Mouse (Mus musculus) limb, embryonic 13.5 days (tissue): ENCODE measurements around the gene Sez6l. TPM values are rescaled to one million over a fixed set of nuclear protein-coding genes. Genes with fewer than 3 reads are reported as not detected.
"Not testable (repeated sequence)": the region's sequence is repeated elsewhere in the genome, so short reads cannot be mapped to it uniquely, and the experiment has no call there.

Experiments
- ATAC-seq: fragments of 200-750 bp; cut with Nextera tagmentation; 2 replicates; pipeline ENCODE4 v1.8.0; 2017; ENCODE audit warnings: low read depth, moderate number of reproducible peaks, moderate TSS enrichment; ENCODE audit not compliant: low FRiP score
- H3K27ac ChIP-seq: fragments of 300-500 bp; sonication (generic); 2 replicates; pipeline ENCODE4 v1.5.1; 2015; ENCODE audit warnings: inconsistent platforms, mild to moderate bottlenecking, moderate library complexity
- H3K27me3 ChIP-seq: fragments of 300-500 bp; sonication (generic); 2 replicates; pipeline ENCODE4 v1.6.1; 2015; ENCODE audit warnings: mild to moderate bottlenecking, inconsistent platforms
- H3K36me3 ChIP-seq: fragments of 300-500 bp; sonication (generic); 2 replicates; pipeline ENCODE4 v1.6.1; 2015; ENCODE audit warnings: inconsistent platforms, mild to moderate bottlenecking, moderate library complexity
- H3K4me1 ChIP-seq: fragments of 300-500 bp; sonication (generic); 2 replicates; pipeline ENCODE4 v1.6.1; 2015; ENCODE audit warnings: inconsistent platforms
- H3K4me2 ChIP-seq: fragments of 300-500 bp; sonication (generic); replicated peaks from 2 replicates; pipeline ENCODE4 v1.6.1; 2015; ENCODE audit warnings: inconsistent platforms, mild to moderate bottlenecking, moderate library complexity
- H3K4me3 ChIP-seq: fragments of 300-500 bp; sonication (generic); 2 replicates; pipeline ENCODE4 v1.5.1; 2015; ENCODE audit warnings: moderate library complexity, mild to moderate bottlenecking, inconsistent platforms
- H3K9ac ChIP-seq: fragments of 300-500 bp; sonication (generic); 2 replicates; pipeline ENCODE4 v1.6.1; 2015; ENCODE audit warnings: mild to moderate bottlenecking, inconsistent platforms
- H3K9me3 ChIP-seq: fragments of 300-500 bp; sonication (generic); 2 replicates; pipeline ENCODE4 v1.6.1; 2016; ENCODE audit warnings: inconsistent platforms
- WGBS: fragments of 180-500 bp; shearing (Covaris S2); methylation state at CpG from one replicate; pipeline ENCODE4 v1.1.7; 2015; 5-methylcytosine and 5-hydroxymethylcytosine counted together
- polyA plus RNA-seq: library from polyadenylated mRNA; unstranded; fragments of >200 nt; fragmentation: Nextera tagmentation; extraction: Ambion mirVana; gene quantifications from 2 replicates; pipeline ENCODE4 v1.2.1, GENCODE M21; 2015

Gene Sez6l
- polyA plus RNA-seq, 1 experiment from 2014 or later, result 0.25 TPM

DNA sequence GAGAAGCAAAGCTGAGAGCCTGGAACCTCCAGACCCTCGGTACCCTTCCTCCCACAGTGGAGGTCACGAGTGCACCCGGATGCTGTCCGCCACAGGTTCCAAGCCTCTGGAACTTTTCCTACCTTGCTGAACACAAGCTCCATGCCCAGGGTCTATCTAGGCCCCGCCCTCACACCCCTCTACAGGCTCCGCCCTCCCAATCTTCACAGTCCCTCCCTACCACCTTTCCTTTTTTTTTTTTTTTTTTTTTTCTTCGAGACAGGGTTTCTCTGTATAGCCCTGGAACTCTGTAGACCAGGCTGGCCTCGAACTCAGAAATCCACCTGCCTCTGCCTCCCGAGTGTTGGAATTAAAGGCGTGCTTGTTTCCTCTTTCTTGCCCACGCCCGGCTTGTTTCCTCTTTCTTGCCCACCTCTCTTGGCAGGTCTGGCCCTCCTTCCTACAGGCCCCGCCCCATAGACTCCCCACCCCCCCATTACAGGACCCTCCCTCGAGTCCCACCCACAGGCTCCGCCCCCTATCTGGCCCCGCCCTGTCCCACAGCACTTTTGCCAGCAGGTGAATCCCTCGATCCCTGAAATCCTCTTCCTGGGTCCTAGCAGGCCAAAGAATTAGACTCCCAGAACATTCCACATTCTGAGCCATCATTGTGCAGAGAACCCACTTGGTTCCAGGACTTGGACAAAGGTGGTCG is 128.1 kb downstream of the Sez6l start, which contains the start of gene Gm6588:
Gene Gm6588 (plus strand): TSS at position 680 of the 694 bp plus-strand sequence.
- H3K27me3 ChIP-seq, result peaks cover 12% of the 10 kb centered on the region
- no peak within 1 kb of the TSS for H3K4me3 ChIP-seq
- H3K9ac ChIP-seq, result no peak within 1 kb of the TSS
- no peaks in the 10 kb centered on the region for H3K9me3 ChIP-seq
- WGBS, result 60% methylated on average over 18 of the region's 18 CpGs
- no peak within 1 kb of the TSS for H3K4me2 ChIP-seq
- H3K4me1 ChIP-seq, result no peaks in the 10 kb centered on the region
- no peaks in the 10 kb centered on the region for H3K36me3 ChIP-seq
- ATAC-seq, result no peak
- H3K27ac ChIP-seq, result no peak within 1 kb of the TSS

- no peak for ATAC-seq
- Histone ChIP-seq H3K36me3 (no peaks in the 10 kb centered on the region), H3K27ac (no peak overlapping the region), H3K4me1 (no peaks in the 10 kb centered on the region), H3K9me3 (no peaks in the 10 kb centered on the region), H3K4me3 (no peak overlapping the region), H3K27me3 (peaks cover 4% of the 10 kb centered on the region; the same call in 1 of the 2 replicates), H3K4me2 (no peak overlapping the region), H3K9ac (no peak overlapping the region)
- WGBS, result 51% methylated on average over 10 of the region's 10 CpGs
Measured at GRCm38 (mm10) chr5:112438535-112438934, 138.4 kb downstream of the Sez6l start.

DNA sequence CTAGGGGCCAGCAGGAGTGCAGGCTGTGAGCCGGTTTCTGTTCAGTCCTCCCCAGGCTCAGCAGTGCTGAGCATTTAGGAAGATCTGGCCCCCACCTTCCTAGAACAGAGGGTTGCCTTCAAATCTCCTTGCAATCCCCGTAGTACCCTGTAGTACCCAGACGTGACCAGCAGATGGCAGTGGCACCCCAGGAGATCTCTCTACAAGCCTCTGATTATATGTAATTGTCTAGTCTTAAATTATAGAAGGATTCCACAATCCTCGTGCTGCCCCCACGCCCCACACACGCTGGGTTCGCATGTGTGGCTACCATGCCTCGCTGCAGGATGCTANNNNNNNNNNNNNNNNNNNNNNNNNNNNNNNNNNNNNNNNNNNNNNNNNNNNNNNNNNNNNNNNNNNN is 144.0 kb downstream of the Sez6l start:
- WGBS, result 2% methylated on average over 8 of the region's 8 CpGs
- no peaks in the 10 kb centered on the region for H3K9me3 ChIP-seq
- H3K4me1 ChIP-seq, result peaks cover 8% of the 10 kb centered on the region
- no peak overlapping the region for H3K9ac ChIP-seq
- H3K4me3 ChIP-seq, result no peak overlapping the region
- H3K27me3 ChIP-seq, result peaks cover 27% of the 10 kb centered on the region
- H3K4me2 ChIP-seq, result no peak overlapping the region
- no peak overlapping the region for H3K27ac ChIP-seq
- no peaks in the 10 kb centered on the region for H3K36me3 ChIP-seq
- ATAC-seq, result no peak

GRCm38 (mm10) chr5:112432033-112432432 is 145.0 kb downstream of the Sez6l start:
- no peaks in the 10 kb centered on the region for H3K9me3 ChIP-seq
- WGBS, result 82% methylated on average over 5 of the region's 5 CpGs
- H3K4me2 ChIP-seq, result no peak overlapping the region
- no peaks in the 10 kb centered on the region for H3K36me3 ChIP-seq
- ATAC-seq, result no peak
- H3K4me1 ChIP-seq, result peaks cover 8% of the 10 kb centered on the region
- no peak overlapping the region for H3K9ac ChIP-seq
- no peak overlapping the region for H3K4me3 ChIP-seq
- H3K27me3 ChIP-seq, result peaks cover 27% of the 10 kb centered on the region
- no peak overlapping the region for H3K27ac ChIP-seq

GRCm38 (mm10) chr5:112431120-112431775 is 145.7 kb downstream of the Sez6l start:
- 15% methylated on average over 14 of the region's 14 CpGs for WGBS
- Histone ChIP-seq H3K4me1 (peaks cover 8% of the 10 kb centered on the region), H3K9ac (peak overlapping the region; percentile 48; the same call in 1 of the 2 replicates), H3K27ac (no peak overlapping the region), H3K4me2 (peak overlapping the region; percentile 54), H3K36me3 (no peaks in the 10 kb centered on the region), H3K4me3 (0 out of 2 replicates have a peak overlapping the region, but pooled peaks have one; percentile 18), H3K9me3 (no peaks in the 10 kb centered on the region), H3K27me3 (peaks cover 28% of the 10 kb centered on the region)
- ATAC-seq, result no peak

- no peak overlapping the region for H3K4me3 ChIP-seq
- no peak overlapping the region for H3K27ac ChIP-seq
- peaks cover 45% of the 10 kb centered on the region for H3K27me3 ChIP-seq
- H3K9ac ChIP-seq, result no peak overlapping the region
- no peak for ATAC-seq
- H3K9me3 ChIP-seq, result no peaks in the 10 kb centered on the region
- no peaks in the 10 kb centered on the region for H3K36me3 ChIP-seq
- peaks cover 8% of the 10 kb centered on the region for H3K4me1 ChIP-seq
- 16% methylated on average over 19 of the region's 19 CpGs for WGBS
- H3K4me2 ChIP-seq, result peak overlapping the region; percentile 46
Measured at GRCm38 (mm10) chr5:112428944-112429343, 148.0 kb downstream of the Sez6l start.

- no peak for ATAC-seq
- no peaks in the 10 kb centered on the region for H3K36me3 ChIP-seq
- no peak overlapping the region for H3K4me2 ChIP-seq
- H3K9me3 ChIP-seq, result no peaks in the 10 kb centered on the region
- WGBS, result 46% methylated on average over 2 of the region's 2 CpGs
- no peak overlapping the region for H3K27ac ChIP-seq
- H3K4me1 ChIP-seq, result peaks cover 8% of the 10 kb centered on the region
- H3K27me3 ChIP-seq, result peaks cover 43% of the 10 kb centered on the region
- H3K4me3 ChIP-seq, result no peak overlapping the region
- H3K9ac ChIP-seq, result no peak overlapping the region
Measured at GRCm38 (mm10) chr5:112427283-112427682, 149.7 kb downstream of the Sez6l start.

DNA sequence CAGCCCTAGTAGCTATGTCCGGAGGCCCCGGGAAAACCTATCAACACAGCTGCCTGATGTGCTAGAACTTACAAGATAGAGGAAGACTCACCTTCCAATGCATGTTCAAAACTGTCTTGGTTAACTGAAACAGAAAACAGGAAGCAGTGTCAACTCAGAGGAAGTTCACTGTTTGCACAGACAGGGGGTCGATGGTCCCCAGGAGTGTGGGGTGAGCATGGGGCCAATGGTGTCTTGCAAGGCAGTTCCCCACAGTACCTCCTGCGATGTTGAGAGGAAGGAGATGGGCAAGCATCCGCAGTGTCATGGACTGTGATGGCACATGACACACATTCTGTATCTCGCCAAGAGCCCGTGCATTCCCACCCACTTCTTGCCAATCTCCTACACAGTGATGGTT is 150.3 kb downstream of the Sez6l start:
- Histone ChIP-seq H3K27me3 (peaks cover 36% of the 10 kb centered on the region), H3K4me1 (peaks cover 8% of the 10 kb centered on the region), H3K9ac (no peak overlapping the region), H3K9me3 (no peaks in the 10 kb centered on the region), H3K4me3 (no peak overlapping the region), H3K36me3 (no peaks in the 10 kb centered on the region), H3K4me2 (no peak overlapping the region), H3K27ac (no peak overlapping the region)
- no peak for ATAC-seq
- 84% methylated on average over 7 of the region's 7 CpGs for WGBS

GRCm38 (mm10) chr5:112419535-112419934 is 157.4 kb downstream of the Sez6l start:
- Histone ChIP-seq H3K36me3 (no peaks in the 10 kb centered on the region), H3K4me1 (no peaks in the 10 kb centered on the region), H3K27me3 (peaks cover 18% of the 10 kb centered on the region), H3K9ac (no peak overlapping the region), H3K9me3 (no peaks in the 10 kb centered on the region), H3K4me3 (no peak overlapping the region), H3K4me2 (no peak overlapping the region; the same call in 1 of the 2 replicates), H3K27ac (no peak overlapping the region)
- WGBS, result 29% methylated on average over 12 of the region's 12 CpGs
- ATAC-seq, result no peak

GRCm38 (mm10) chr5:112418023-112418422 is 159.0 kb downstream of the Sez6l start:
- no peaks in the 10 kb centered on the region for H3K36me3 ChIP-seq
- no peak overlapping the region for H3K9ac ChIP-seq
- ATAC-seq, result no peak
- peaks cover 9% of the 10 kb centered on the region for H3K27me3 ChIP-seq
- H3K9me3 ChIP-seq, result peaks cover 5% of the 10 kb centered on the region; the same call in 1 of the 2 replicates
- H3K4me1 ChIP-seq, result no peaks in the 10 kb centered on the region
- no peak overlapping the region for H3K27ac ChIP-seq
- H3K4me2 ChIP-seq, result no peak overlapping the region
- H3K4me3 ChIP-seq, result no peak overlapping the region
- 75% methylated on average over 4 of the region's 4 CpGs for WGBS

GRCm38 (mm10) chr5:112416673-112417072 is 160.3 kb downstream of the Sez6l start:
- Histone ChIP-seq H3K4me2 (no peak overlapping the region), H3K36me3 (no peaks in the 10 kb centered on the region), H3K27me3 (peaks cover 21% of the 10 kb centered on the region), H3K27ac (no peak overlapping the region), H3K9ac (no peak overlapping the region), H3K4me3 (no peak overlapping the region), H3K4me1 (peaks cover 7% of the 10 kb centered on the region), H3K9me3 (peaks cover 5% of the 10 kb centered on the region; the same call in 1 of the 2 replicates)
- 69% methylated on average over 5 of the region's 5 CpGs for WGBS
- ATAC-seq, result no peak

GRCm38 (mm10) chr5:112412781-112413180 is 164.2 kb downstream of the Sez6l start:
- peaks cover 16% of the 10 kb centered on the region for H3K4me1 ChIP-seq
- H3K9ac ChIP-seq, H3K27ac ChIP-seq, H3K9me3 ChIP-seq, ATAC-seq, H3K4me2 ChIP-seq, H3K4me3 ChIP-seq, H3K36me3 ChIP-seq: not testable (repeated sequence)
- 68% methylated on average over 4 of the region's 4 CpGs for whole genome bisulfite sequencing
- H3K27me3 ChIP-seq, result peaks cover 27% of the 10 kb centered on the region
